Mouse (Mus musculus): Measurements from ENCODE around the gene Thrb.

Thrb gene

DNA sequence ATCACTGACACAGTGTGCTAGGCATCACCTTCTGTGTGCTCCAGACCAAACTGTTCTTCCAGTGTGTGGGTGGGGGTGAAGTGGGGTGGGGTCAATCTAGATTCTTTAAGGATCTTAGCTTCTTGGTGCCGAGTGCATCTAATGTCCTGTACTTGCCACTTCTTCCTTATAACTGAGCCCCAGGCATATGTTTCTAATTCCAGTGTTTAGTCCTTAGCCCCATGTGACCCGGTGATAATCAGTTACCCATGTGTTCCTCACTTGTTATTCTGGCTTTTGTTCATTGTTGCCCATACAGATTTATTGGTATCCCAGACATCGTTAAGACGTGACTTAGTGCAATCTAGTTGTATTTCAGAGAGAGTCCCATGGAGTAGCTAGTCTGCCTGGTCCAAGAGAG lies 121.9 kb downstream of the Thrb start:
- DNase-seq (ENCODE audit: extremely low spot score, low spot score), result no peak

DNA sequence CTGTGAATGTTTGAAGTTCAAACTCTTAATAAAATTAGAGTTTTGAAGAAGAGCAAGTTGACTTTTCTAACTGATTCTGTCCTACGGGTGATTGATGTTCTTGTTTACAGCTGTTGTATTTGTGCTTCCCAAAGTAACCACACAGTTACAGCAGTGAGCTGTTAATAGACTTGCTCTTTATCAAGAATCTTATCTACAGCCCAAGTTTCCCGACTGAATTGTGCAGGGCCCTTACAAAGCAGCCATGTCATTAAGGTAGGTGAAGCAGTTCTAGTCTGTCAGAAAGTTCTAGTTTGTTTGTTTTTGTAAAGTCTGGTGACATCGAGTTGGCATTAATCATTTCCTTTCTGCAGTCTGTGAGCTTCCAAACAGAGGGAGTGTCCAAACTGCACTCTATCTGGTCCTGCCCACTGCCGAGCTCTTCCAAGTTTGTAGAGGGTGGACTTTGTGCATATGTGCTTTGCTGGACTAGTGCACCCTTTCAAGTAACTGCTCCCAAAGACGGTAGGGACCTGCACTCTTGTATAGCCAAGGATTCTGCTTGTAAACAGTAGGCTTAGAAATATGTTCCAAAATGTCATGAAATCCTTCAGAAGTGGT lies 124.2 kb downstream of the Thrb start:
- no peak for DNase-seq (ENCODE audit: extremely low spot score, low spot score)

DNA sequence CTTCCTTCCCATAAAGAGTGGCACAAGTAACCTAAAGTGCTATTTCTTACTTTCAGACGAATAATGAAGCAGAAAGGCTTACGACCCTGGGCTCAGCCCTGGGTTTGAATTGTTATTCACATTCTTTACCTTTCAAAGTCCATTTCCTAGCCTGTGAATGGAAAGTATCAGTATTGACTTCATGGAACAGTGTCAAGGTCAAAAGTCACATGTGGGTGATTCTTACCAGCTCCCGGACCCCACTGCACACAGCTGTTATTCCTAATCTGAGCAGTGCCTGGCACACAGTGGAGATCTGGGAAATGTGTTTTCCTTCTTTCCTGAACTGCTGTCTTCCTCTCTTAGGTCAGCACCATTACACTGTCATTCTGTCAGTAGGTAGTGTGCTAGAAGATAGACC lies 125.3 kb downstream of the Thrb start:
- DNase-seq (ENCODE audit: extremely low spot score, low spot score), result no peak

DNA sequence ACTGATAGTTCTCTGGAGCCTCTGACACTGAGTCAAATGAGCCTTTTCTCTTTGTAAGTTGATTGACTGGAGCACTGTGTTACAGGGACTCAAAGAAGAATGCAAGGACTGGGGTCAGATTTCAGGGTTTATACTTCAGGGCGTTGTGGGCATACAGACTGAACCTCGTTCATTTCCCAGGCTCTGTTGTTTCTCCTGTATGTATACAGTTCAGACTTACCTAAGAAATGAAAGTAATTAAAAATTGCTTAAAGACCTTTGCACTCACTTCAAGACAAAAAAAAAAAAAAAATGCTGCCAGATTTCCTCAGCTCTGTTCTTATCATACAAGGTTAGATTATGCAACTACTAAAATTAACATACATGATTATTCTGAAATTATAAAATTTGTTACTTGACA lies 126.2 kb downstream of the Thrb start:
- DNase-seq (ENCODE audit: extremely low spot score, low spot score), result no peak

DNA sequence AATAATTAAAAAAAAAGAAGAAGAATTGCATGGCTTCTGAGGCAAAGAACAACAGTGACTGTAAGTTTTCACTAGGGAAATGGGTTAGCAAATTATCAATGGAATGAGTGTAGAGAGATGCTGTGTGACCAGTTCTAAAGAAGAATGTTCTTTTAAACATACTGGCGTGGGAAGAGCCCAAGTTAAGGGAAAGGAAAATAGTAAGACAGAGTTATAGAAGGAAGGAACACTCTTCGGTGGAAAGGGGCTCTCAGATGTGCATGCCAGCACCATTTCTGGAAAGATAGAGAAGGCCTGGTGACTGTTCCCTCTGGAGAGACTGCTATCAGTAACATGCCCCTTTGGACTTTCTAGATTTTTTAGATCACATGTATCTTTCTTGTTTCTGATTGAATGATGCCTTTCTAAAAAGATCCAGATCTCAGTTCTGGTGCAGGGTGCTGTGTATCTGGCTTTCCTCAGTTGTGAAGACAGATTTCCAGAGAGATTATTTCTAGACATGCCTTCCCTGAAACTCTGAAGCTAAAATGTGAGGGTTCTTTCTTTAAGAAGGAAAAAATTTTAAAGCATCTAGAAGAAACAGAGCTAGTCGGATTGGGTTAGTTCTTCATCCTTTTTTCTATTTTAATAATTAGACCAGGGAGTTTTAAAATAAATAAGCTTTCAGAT lies 144.0 kb downstream of the Thrb start:
- DNase-seq (ENCODE audit: extremely low spot score, low spot score), result no peak

DNA sequence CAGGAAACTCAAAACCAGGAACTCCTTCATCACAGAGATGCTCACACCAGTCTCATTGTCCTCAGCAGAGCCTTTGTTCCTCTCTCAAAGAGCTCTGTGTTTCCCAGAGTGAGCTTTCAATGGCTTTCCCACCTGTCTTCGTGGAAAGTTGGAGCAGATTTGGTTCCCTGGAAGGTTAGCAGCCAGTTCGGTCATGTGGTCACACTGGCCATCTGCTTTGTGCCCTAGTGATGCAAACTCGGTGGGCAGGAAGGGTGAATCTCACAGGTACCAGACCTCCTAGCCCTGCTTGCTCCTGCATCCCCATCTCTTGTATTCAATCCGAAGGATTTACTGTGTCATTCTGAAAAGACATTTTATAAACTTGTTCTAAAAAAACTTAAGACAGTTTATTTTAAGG lies 151.0 kb downstream of the Thrb start:
- no peak for DNase-seq (ENCODE audit: extremely low spot score, low spot score)

DNA sequence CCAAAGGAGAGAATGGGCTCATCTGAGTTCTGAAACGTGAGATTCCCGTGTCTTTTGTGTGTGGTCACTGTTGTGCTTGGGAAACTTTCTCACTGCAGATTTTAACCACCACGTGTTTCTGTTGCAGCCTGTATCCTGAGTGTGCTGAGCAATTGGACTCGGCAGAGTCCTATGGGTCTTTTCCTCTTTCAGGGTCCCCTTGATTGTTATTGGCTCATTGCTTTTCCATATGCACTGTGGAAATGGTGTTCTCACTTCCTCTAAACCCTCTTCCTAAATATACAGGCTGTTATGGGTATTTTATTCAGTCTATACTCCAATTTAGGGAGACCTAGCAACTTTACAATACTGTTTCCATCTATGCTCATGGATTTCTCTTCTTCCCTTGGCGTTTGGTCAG lies 152.4 kb downstream of the Thrb start:
- DNase-seq (ENCODE audit: extremely low spot score, low spot score), result no peak

- no peak for DNase-seq (ENCODE audit: extremely low spot score, low spot score)
Observed at GRCm38 (mm10) chr14:17815103-17815502, 155.0 kb downstream of the Thrb start.

DNA sequence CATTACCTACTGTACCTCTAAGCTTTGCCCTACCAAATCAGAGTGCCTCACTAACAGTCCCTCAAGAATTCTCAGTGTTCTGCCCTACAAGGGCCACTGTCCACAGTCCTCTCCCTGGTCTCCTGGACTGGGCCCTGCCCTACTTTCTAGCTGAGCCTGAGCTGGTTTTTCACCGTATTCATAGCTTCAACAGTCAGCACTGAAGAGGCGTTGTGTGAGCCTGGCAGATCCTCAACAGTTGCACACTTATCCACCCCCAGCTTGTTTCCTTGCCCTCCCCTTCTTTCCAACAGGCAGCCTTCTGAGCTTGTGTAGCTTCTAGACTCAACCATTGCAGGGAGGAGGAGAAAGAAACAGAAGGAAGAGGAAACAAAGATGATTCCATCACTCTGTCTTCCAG lies 158.0 kb downstream of the Thrb start:
- DNase-seq (ENCODE audit: extremely low spot score, low spot score), result no peak

DNA sequence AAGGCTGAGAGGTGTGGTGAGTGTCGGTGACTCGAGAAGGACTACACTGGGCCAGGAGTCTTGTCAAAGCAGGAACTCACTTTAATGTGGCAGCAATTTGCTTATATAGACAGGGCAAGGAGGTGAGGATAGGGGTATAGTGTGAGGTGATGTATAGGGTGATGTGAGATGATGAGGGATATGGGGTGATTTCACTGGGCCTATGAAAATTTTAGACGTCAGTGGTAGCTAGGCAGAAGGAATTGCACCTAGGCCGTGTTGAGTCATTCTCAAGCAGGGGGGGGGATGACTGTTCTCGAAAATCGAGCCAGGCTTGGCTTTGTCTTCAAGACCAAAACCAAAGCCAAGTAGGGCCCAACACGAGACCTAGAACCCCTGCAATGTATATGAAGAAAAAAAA lies 162.7 kb downstream of the Thrb start:
- no peak for DNase-seq (ENCODE audit: extremely low spot score, low spot score)

DNA sequence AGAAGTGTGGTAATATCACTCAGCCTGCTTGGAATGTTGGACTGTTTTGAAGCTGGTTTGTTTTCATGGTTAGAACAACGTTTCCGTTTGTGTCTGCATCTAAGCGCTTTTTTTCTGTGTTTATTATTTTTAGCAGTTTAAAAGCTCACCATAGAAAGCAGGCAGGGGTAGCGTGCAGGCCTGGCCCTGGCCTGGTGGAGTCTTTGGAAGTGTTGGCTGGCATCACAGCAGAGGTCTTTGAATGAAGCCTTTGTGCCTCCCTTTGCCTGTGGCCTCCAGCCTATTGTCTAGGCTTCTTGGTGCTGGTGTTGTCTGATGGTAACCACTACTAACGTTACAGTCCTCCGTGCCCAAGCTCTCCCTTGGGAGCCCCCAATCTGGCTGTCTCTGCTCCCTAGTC lies 167.3 kb downstream of the Thrb start:
- DNase-seq (ENCODE audit: extremely low spot score, low spot score), result no peak

DNA sequence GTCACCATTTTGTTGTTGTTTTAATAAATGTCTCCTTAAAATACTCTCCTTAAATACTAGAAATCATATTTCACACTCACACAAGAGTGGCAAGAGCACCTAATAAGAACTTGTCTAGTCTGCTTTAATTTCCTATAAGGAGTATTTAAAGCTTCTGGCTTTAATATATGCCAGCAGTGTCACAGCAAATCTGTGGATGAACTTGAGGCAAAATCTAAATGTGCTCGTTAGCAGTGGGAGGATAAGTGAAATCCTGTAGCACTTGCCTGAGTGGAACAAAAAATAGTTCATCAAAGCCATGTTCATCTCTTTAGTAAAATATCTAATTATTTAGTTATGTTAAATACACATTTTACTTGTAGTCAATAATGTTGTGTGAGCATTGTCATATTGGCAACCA lies 175.7 kb downstream of the Thrb start:
- DNase-seq (ENCODE audit: extremely low spot score, low spot score), result no peak

DNA sequence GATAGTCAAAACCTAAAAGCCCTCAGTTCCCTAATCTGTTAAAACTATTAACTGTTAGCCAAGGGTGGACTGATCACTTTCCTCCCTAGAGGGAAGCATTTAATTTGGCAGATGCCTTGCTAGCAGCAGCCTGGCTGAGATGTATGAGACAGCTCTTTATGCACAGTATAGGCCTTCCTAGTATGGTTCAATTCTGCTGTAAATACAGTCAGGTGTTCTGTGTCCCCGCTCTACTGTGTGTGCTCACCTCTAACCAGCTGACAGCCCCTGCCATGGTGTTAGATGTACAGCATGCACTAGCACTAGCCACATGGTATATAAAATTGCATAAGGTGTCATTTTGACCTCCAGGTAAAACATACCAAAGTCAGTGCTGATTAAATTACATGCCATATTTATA lies 176.7 kb downstream of the Thrb start:
- DNase-seq (ENCODE audit: extremely low spot score, low spot score), result no peak

- no peak for DNase-seq (ENCODE audit: extremely low spot score, low spot score)
Observed at GRCm38 (mm10) chr14:17845003-17845697, 185.1 kb downstream of the Thrb start.

DNA sequence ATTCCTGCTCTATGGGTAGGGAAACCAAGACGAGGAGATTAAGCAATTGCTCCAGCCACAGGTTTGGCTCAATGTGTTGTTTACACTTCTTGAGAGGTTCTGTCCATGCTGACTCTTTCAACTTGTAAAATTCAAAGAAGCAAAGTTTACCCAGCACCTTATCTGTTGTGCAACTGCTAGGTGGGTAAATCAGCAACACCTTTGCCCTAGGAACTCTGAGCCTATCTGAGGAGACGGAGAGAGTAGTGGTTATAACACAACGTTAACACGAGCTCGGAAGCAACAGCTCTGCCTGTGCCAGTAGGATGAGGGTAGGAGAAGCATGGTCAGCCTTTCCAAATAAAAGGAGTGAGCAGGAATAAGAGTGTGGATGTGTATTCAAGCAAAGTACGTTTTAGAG lies 185.8 kb downstream of the Thrb start:
- no peak for DNase-seq (ENCODE audit: extremely low spot score, low spot score)

GRCm38 (mm10) chr14:17846700-17847099 lies 186.6 kb downstream of the Thrb start:
- no peak for DNase-seq (ENCODE audit: extremely low spot score, low spot score)

- no peak for DNase-seq (ENCODE audit: extremely low spot score, low spot score)
Observed at GRCm38 (mm10) chr14:17847211-17847610, 187.2 kb downstream of the Thrb start.

GRCm38 (mm10) chr14:17850355-17850754 lies 190.3 kb downstream of the Thrb start:
- no peak for DNase-seq (ENCODE audit: extremely low spot score, low spot score)

GRCm38 (mm10) chr14:17852236-17852635 lies 192.2 kb downstream of the Thrb start:
- no peak for DNase-seq (ENCODE audit: extremely low spot score, low spot score)

- DNase-seq (ENCODE audit: extremely low spot score, low spot score), result no peak
Observed at GRCm38 (mm10) chr14:17859790-17860385, 199.8 kb downstream of the Thrb start.

- no peak for DNase-seq (ENCODE audit: extremely low spot score, low spot score)
Observed at GRCm38 (mm10) chr14:17862651-17863050, 202.6 kb downstream of the Thrb start.

- no peak for DNase-seq (ENCODE audit: extremely low spot score, low spot score)
Observed at GRCm38 (mm10) chr14:17863701-17864320, 203.8 kb downstream of the Thrb start.

Measured in neural tube, embryonic 10.5 days (tissue).